8 mouse cellular contexts compared by ENCODE assay signal in genomic region chr8:128356796-128357539, GRCm38 (mm10). TPM values are rescaled to one million over a fixed set of nuclear protein-coding genes. Genes with fewer than 3 reads are reported as not detected.
A peak's percentile ranks its signal among the peaks of the same experiment; 100 is the strongest.
DNase-seq lines count a peak whose midpoint lies in the region; ATAC-seq and TF ChIP-seq lines count a peak whose summit lies in the region.

No protein-coding gene starts in this region.

- H3K36me3 ChIP-seq in hindbrain, embryonic 10.5 days = no peaks in the 10 kb centered on the region
- H3K36me3 ChIP-seq in lung, embryonic 15.5 days = no peaks in the 10 kb centered on the region
- no peaks in the 10 kb centered on the region for H3K36me3 ChIP-seq in neural tube, embryonic 15.5 days
- no peaks in the 10 kb centered on the region for H3K36me3 ChIP-seq in thymus, adult 2 months (ENCODE audit: control insufficient read depth, insufficient read depth, low read length)

- peak overlapping the region; percentile 78 for H3K4me3 ChIP-seq in hindbrain, embryonic 10.5 days
- H3K4me3 ChIP-seq in lung, embryonic 15.5 days = peak overlapping the region; percentile 76
- H3K4me3 ChIP-seq in neural tube, embryonic 15.5 days (replicated peaks) = peak overlapping the region; percentile 66
- H3K4me3 ChIP-seq in thymus, adult 2 months (ENCODE audit: control insufficient read depth, insufficient read depth, low read length) = peak overlapping the region; percentile 85

- H3K27ac ChIP-seq in hindbrain, embryonic 10.5 days = peak overlapping the region; percentile 86
- peak overlapping the region; percentile 96 for H3K27ac ChIP-seq in lung, embryonic 15.5 days
- peak overlapping the region; percentile 96 for H3K27ac ChIP-seq in neural tube, embryonic 15.5 days (replicated peaks)
- H3K27ac ChIP-seq in thymus, adult 2 months (ENCODE audit: control insufficient read depth, insufficient read depth, low read length) = no peak overlapping the region

- no peak for TF ChIP-seq CTCF in thymus, adult 2 months (IDR thresholded peaks at IDR 0.05; ENCODE audit: borderline replicate concordance, control insufficient read depth, extremely low read depth, insufficient read depth, low read length, poor library complexity)

- H3K4me2 ChIP-seq in lung, embryonic 15.5 days = peak overlapping the region; percentile 99
- H3K4me2 ChIP-seq in neural tube, embryonic 15.5 days = peak overlapping the region; percentile 99

- no peaks in the 10 kb centered on the region for H3K9me3 ChIP-seq in hindbrain, embryonic 10.5 days
- H3K9me3 ChIP-seq in lung, embryonic 15.5 days = no peaks in the 10 kb centered on the region
- no peaks in the 10 kb centered on the region for H3K9me3 ChIP-seq in neural tube, embryonic 15.5 days (replicated peaks)

- peak overlapping the region; percentile 89 for H3K9ac ChIP-seq in lung, embryonic 15.5 days
- peak overlapping the region; percentile 83 for H3K9ac ChIP-seq in neural tube, embryonic 15.5 days (replicated peaks)

- peaks cover 51% of the 10 kb centered on the region for H3K4me1 ChIP-seq in hindbrain, embryonic 10.5 days (replicated peaks)
- H3K4me1 ChIP-seq in lung, embryonic 15.5 days = peaks cover 25% of the 10 kb centered on the region
- peaks cover 27% of the 10 kb centered on the region for H3K4me1 ChIP-seq in neural tube, embryonic 15.5 days
- H3K4me1 ChIP-seq in thymus, adult 2 months (replicated peaks; ENCODE audit: control insufficient read depth, insufficient read depth, low read length) = peaks cover 16% of the 10 kb centered on the region

- peak; percentile 94 for DNase-seq in Muller cell, postnatal 12 days (ENCODE audit: inconsistent ontology term)
- DNase-seq in cerebellum, postnatal 10 days = peak; percentile 82 to 87
- DNase-seq in frontal cortex, postnatal 10 days (ENCODE audit: low spot score in 2 of 2) = peak; percentile 62 to 69
- DNase-seq in hindbrain, embryonic 10.5 days (ENCODE audit: low spot score) = peak; percentile 87
- peak; percentile 83 for DNase-seq in layer of hippocampus, adult 9-11 months
- peak; percentile 47 for DNase-seq in thymus, adult 2 months

- ATAC-seq in lung, embryonic 15.5 days (ENCODE audit: borderline replicate concordance, extremely low read depth, low FRiP score, low TSS enrichment) = peak; percentile 84
- ATAC-seq in neural tube, embryonic 15.5 days (ENCODE audit: low FRiP score) = peak; percentile 64

- whole genome bisulfite sequencing in hindbrain, embryonic 10.5 days = 3% methylated on average over 38 of the region's 49 CpGs
- WGBS in lung, embryonic 15.5 days = 2% methylated on average over 43 of the region's 49 CpGs
- WGBS in neural tube, embryonic 15.5 days = 3% methylated on average over 38 of the region's 49 CpGs
- WGBS in thymus, adult 2 months = 24% methylated on average over 44 of the region's 49 CpGs

- peaks cover 37% of the 10 kb centered on the region for H3K27me3 ChIP-seq in hindbrain, embryonic 10.5 days (ENCODE audit: insufficient read depth, poor library complexity, severe bottlenecking)
- no peaks in the 10 kb centered on the region for H3K27me3 ChIP-seq in lung, embryonic 15.5 days
- no peaks in the 10 kb centered on the region for H3K27me3 ChIP-seq in neural tube, embryonic 15.5 days (replicated peaks)
- H3K27me3 ChIP-seq in thymus, adult 2 months (ENCODE audit: control insufficient read depth, insufficient read depth, low read length) = no peaks in the 10 kb centered on the region

- no peak for TF ChIP-seq POLR2A in thymus, adult 2 months (IDR thresholded peaks at IDR 0.05; ENCODE audit: control insufficient read depth, extremely low read depth, insufficient read depth, low read length, poor library complexity)

RNA-seq across cellular contexts. Expression of gene Nrp1, which starts 1.4 kb away (rescaled TPM):
- polyA plus RNA-seq in hindbrain, embryonic 10.5 days (2016; fragmentation: Nextera tagmentation; extraction: Ambion mirVana) = 34.8 and 39.2 TPM in 2 replicates
- 120 and 133 TPM in 2 replicates for polyA plus RNA-seq in lung, embryonic 15.5 days (2015; fragmentation: Nextera tagmentation; extraction: Ambion mirVana)
- polyA plus RNA-seq in neural tube, embryonic 15.5 days (2015; fragmentation: Nextera tagmentation; extraction: Ambion mirVana) = 107 and 117 TPM in 2 replicates
- polyA plus RNA-seq in thymus, adult 2 months (2012; rRNA removed) = 18.4 and 18.9 TPM in 2 replicates
